Mouse (Mus musculus): ENCODE data around the gene Spns1. TPM values are rescaled to one million over a fixed set of nuclear protein-coding genes. Genes with fewer than 3 reads are reported as not detected.

Spns1 gene
- total RNA-seq, 1 experiment = 238 TPM

GRCm38 (mm10) chr7:126350748-126351418, 26.4 kb downstream of the Spns1 start:
- H3K27ac ChIP-seq (ENCODE audit: insufficient read depth, low read depth, low read length, poor library complexity, severe bottlenecking) = no peak overlapping the region; the same call in 1 of the 2 replicates
- no peaks in the 10 kb centered on the region for H3K9me3 ChIP-seq (ENCODE audit: control insufficient read depth, insufficient read depth, low read depth, low read length)
- TF ChIP-seq HCFC1 (IDR thresholded peaks at IDR 0.05; ENCODE audit: borderline replicate concordance, insufficient read depth, low read length) (no peak), CHD2 (IDR thresholded peaks at IDR 0.05; ENCODE audit: low read depth, low read length) (no peak), ZC3H11A (IDR thresholded peaks at IDR 0.05; ENCODE audit: borderline replicate concordance, low read depth, low read length) (no peak), ZNF384 (IDR thresholded peaks at IDR 0.05; ENCODE audit: low read depth, low read length) (no peak), MAFK (IDR thresholded peaks at IDR 0.05; ENCODE audit: insufficient read depth, low read depth, low read length) (no peak)
- peak overlapping the region in 1 of 2 experiments; percentile 31; a peak in 1 of 4 replicates for H3K4me3 ChIP-seq (ENCODE audit: insufficient read depth in 1 of 2, low read depth in 1 of 2, low read length in 2 of 2, poor library complexity in 1 of 2, severe bottlenecking in 1 of 2)
- H3K36me3 ChIP-seq (ENCODE audit: control insufficient read depth, insufficient read depth, low read length, poor library complexity, severe bottlenecking) = no peaks in the 10 kb centered on the region
- H3K9ac ChIP-seq (ENCODE audit: insufficient read depth, low read depth, low read length, poor library complexity, severe bottlenecking) = peak overlapping the region; percentile 18; the same call in 1 of the 2 replicates
- peaks cover 9 to 27% of the 10 kb centered on the region in 2 experiments; a peak in 3 of 4 replicates for H3K4me1 ChIP-seq (ENCODE audit: control insufficient read depth in 2 of 2, insufficient read depth in 2 of 2, low read length in 2 of 2, poor library complexity in 1 of 2)
- in situ Hi-C loops (cut with MboI; ENCODE audit: low sequenced_read_pairs in 2 of 2, unreplicated experiment in 2 of 2) = no loop called here
- no peak for DNase-seq (ENCODE audit: low read depth, low spot score)

GRCm38 (mm10) chr7:126348293-126348692, 29.0 kb downstream of the Spns1 start:
- H3K4me1 ChIP-seq (ENCODE audit: control insufficient read depth in 2 of 2, insufficient read depth in 2 of 2, low read length in 2 of 2, poor library complexity in 1 of 2) = peaks cover 4 to 18% of the 10 kb centered on the region in 2 experiments; a peak in 2 of 4 replicates
- in situ Hi-C loops (cut with MboI; ENCODE audit: low sequenced_read_pairs in 2 of 2, unreplicated experiment in 2 of 2) = no loop called here
- TF ChIP-seq ZNF384 (IDR thresholded peaks at IDR 0.05; ENCODE audit: low read depth, low read length) = no peak

GRCm38 (mm10) chr7:126347098-126347497, 30.2 kb downstream of the Spns1 start:
- Histone ChIP-seq H3K27ac (ENCODE audit: insufficient read depth, low read depth, low read length, poor library complexity, severe bottlenecking) (no peak overlapping the region), H3K9me3 (ENCODE audit: control insufficient read depth, insufficient read depth, low read depth, low read length) (no peaks in the 10 kb centered on the region), H3K9ac (ENCODE audit: insufficient read depth, low read depth, low read length, poor library complexity, severe bottlenecking) (no peak overlapping the region), H3K36me3 (ENCODE audit: control insufficient read depth, insufficient read depth, low read length, poor library complexity, severe bottlenecking) (no peaks in the 10 kb centered on the region), H3K4me3 (ENCODE audit: insufficient read depth in 1 of 2, low read depth in 1 of 2, low read length in 2 of 2, poor library complexity in 1 of 2, severe bottlenecking in 1 of 2) (no peak overlapping the region), H3K4me1 (ENCODE audit: control insufficient read depth in 2 of 2, insufficient read depth in 2 of 2, low read length in 2 of 2, poor library complexity in 1 of 2) (peaks cover 4 to 18% of the 10 kb centered on the region in 2 experiments; a peak in 2 of 4 replicates)
- no peak for DNase-seq (ENCODE audit: low read depth, low spot score)
- no peak for TF ChIP-seq MAFK (IDR thresholded peaks at IDR 0.05; ENCODE audit: insufficient read depth, low read depth, low read length)
- no peak for TF ChIP-seq CHD2 (IDR thresholded peaks at IDR 0.05; ENCODE audit: low read depth, low read length)
- no peak for TF ChIP-seq HCFC1 (IDR thresholded peaks at IDR 0.05; ENCODE audit: borderline replicate concordance, insufficient read depth, low read length)
- no peak for TF ChIP-seq ZC3H11A (IDR thresholded peaks at IDR 0.05; ENCODE audit: borderline replicate concordance, low read depth, low read length)
- TF ChIP-seq ZNF384 (IDR thresholded peaks at IDR 0.05; ENCODE audit: low read depth, low read length) = no peak
- in situ Hi-C loops (cut with MboI; ENCODE audit: low sequenced_read_pairs in 2 of 2, unreplicated experiment in 2 of 2) = no loop called here

More at GRCm38 (mm10) chr7:126348293-126348692, 29.0 kb downstream of the Spns1 start:
- no peak overlapping the region for H3K27ac ChIP-seq (ENCODE audit: insufficient read depth, low read depth, low read length, poor library complexity, severe bottlenecking)
- no peak for DNase-seq (ENCODE audit: low read depth, low spot score)
- no peaks in the 10 kb centered on the region for H3K9me3 ChIP-seq (ENCODE audit: control insufficient read depth, insufficient read depth, low read depth, low read length)
- no peak overlapping the region for H3K4me3 ChIP-seq (ENCODE audit: insufficient read depth in 1 of 2, low read depth in 1 of 2, low read length in 2 of 2, poor library complexity in 1 of 2, severe bottlenecking in 1 of 2)
- no peaks in the 10 kb centered on the region for H3K36me3 ChIP-seq (ENCODE audit: control insufficient read depth, insufficient read depth, low read length, poor library complexity, severe bottlenecking)
- H3K9ac ChIP-seq (ENCODE audit: insufficient read depth, low read depth, low read length, poor library complexity, severe bottlenecking) = no peak overlapping the region

GRCm38 (mm10) chr7:126345969-126346368, 31.3 kb downstream of the Spns1 start:
- Histone ChIP-seq H3K4me1 (ENCODE audit: control insufficient read depth in 2 of 2, insufficient read depth in 2 of 2, low read length in 2 of 2, poor library complexity in 1 of 2) (peaks cover 0 to 15% of the 10 kb centered on the region in 2 experiments; a peak in 1 of 4 replicates), H3K36me3 (ENCODE audit: control insufficient read depth, insufficient read depth, low read length, poor library complexity, severe bottlenecking) (no peaks in the 10 kb centered on the region), H3K9ac (ENCODE audit: insufficient read depth, low read depth, low read length, poor library complexity, severe bottlenecking) (no peak overlapping the region), H3K27ac (ENCODE audit: insufficient read depth, low read depth, low read length, poor library complexity, severe bottlenecking) (peak overlapping the region; percentile 74; the same call in 1 of the 2 replicates), H3K4me3 (ENCODE audit: insufficient read depth in 1 of 2, low read depth in 1 of 2, low read length in 2 of 2, poor library complexity in 1 of 2, severe bottlenecking in 1 of 2) (no peak overlapping the region), H3K9me3 (ENCODE audit: control insufficient read depth, insufficient read depth, low read depth, low read length) (no peaks in the 10 kb centered on the region)
- TF ChIP-seq ZNF384 (IDR thresholded peaks at IDR 0.05; ENCODE audit: low read depth, low read length) (peak; percentile 56; the same call in 1 of the 2 replicates), CHD2 (IDR thresholded peaks at IDR 0.05; ENCODE audit: low read depth, low read length) (no peak)
- in situ Hi-C loops (cut with MboI; ENCODE audit: low sequenced_read_pairs in 2 of 2, unreplicated experiment in 2 of 2) = no loop called here
- no peak for DNase-seq (ENCODE audit: low read depth, low spot score)

GRCm38 (mm10) chr7:126345557-126345956, 31.7 kb downstream of the Spns1 start:
- Histone ChIP-seq H3K9ac (ENCODE audit: insufficient read depth, low read depth, low read length, poor library complexity, severe bottlenecking) (no peak overlapping the region), H3K4me3 (ENCODE audit: insufficient read depth in 1 of 2, low read depth in 1 of 2, low read length in 2 of 2, poor library complexity in 1 of 2, severe bottlenecking in 1 of 2) (no peak overlapping the region), H3K27ac (ENCODE audit: insufficient read depth, low read depth, low read length, poor library complexity, severe bottlenecking) (peak overlapping the region; percentile 74; the same call in 1 of the 2 replicates), H3K36me3 (ENCODE audit: control insufficient read depth, insufficient read depth, low read length, poor library complexity, severe bottlenecking) (no peaks in the 10 kb centered on the region), H3K4me1 (ENCODE audit: control insufficient read depth in 2 of 2, insufficient read depth in 2 of 2, low read length in 2 of 2, poor library complexity in 1 of 2) (peaks cover 0 to 15% of the 10 kb centered on the region in 2 experiments; a peak in 2 of 4 replicates), H3K9me3 (ENCODE audit: control insufficient read depth, insufficient read depth, low read depth, low read length) (no peaks in the 10 kb centered on the region)
- in situ Hi-C loops (cut with MboI; ENCODE audit: low sequenced_read_pairs in 2 of 2, unreplicated experiment in 2 of 2) = no loop called here
- DNase-seq (ENCODE audit: low read depth, low spot score) = no peak
- no peak for TF ChIP-seq CHD2 (IDR thresholded peaks at IDR 0.05; ENCODE audit: low read depth, low read length)
- TF ChIP-seq HCFC1 (IDR thresholded peaks at IDR 0.05; ENCODE audit: borderline replicate concordance, insufficient read depth, low read length) = no peak
- TF ChIP-seq MAFK (IDR thresholded peaks at IDR 0.05; ENCODE audit: insufficient read depth, low read depth, low read length) = no peak
- TF ChIP-seq ZNF384 (IDR thresholded peaks at IDR 0.05; ENCODE audit: low read depth, low read length) = no peak
- TF ChIP-seq ZC3H11A (IDR thresholded peaks at IDR 0.05; ENCODE audit: borderline replicate concordance, low read depth, low read length) = no peak
